Mouse (Mus musculus) myocyte (in vitro differentiated cells): Measurements from ENCODE around the gene Syk. TPM values are rescaled to one million over a fixed set of nuclear protein-coding genes. Genes with fewer than 3 reads are reported as not detected.
A peak's percentile ranks its signal among the peaks of the same experiment; 100 is the strongest.

Experiments used
- H3K27me3 ChIP-seq: one replicate; pipeline ENCODE4 v1.6.1; 2011; ENCODE audit not compliant: control insufficient read depth, insufficient read depth, insufficient read length
- H3K36me3 ChIP-seq: one replicate; pipeline ENCODE4 v1.6.1; 2011; ENCODE audit not compliant: control insufficient read depth, insufficient read depth
- H3K4me2 ChIP-seq: one replicate; pipeline ENCODE4 v1.6.1; 2011; ENCODE audit warnings: low read depth, control low read depth
- H3K4me3 ChIP-seq: one replicate; pipeline ENCODE4 v1.5.1; 2011; ENCODE audit warnings: mild to moderate bottlenecking, control low read depth, moderate library complexity
- H3K79me2 ChIP-seq: one replicate; pipeline ENCODE4 v1.6.1; 2011; ENCODE audit not compliant: control insufficient read depth, insufficient read depth
- H3ac ChIP-seq: one replicate; pipeline ENCODE4 v1.6.1; 2011; ENCODE audit not compliant: control insufficient read depth, insufficient read length
- CEBPB ChIP-seq: IDR thresholded peaks from 2 replicates; pipeline ENCODE4 v1.6.1; 2011; ENCODE audit warnings: mild to moderate bottlenecking, moderate library complexity; ENCODE audit not compliant: poor library complexity, insufficient read depth, severe bottlenecking
- E2F4 ChIP-seq: IDR thresholded peaks from one replicate; pipeline ENCODE4 v1.6.1; 2011; ENCODE audit warnings: mild to moderate bottlenecking, control low read depth, moderate library complexity; ENCODE audit not compliant: insufficient read depth
- MAX ChIP-seq: IDR thresholded peaks from one replicate; pipeline ENCODE4 v1.6.1; 2011; ENCODE audit warnings: low read depth, mild to moderate bottlenecking, control low read depth
- MYOD1 ChIP-seq, 3 experiments: IDR thresholded peaks; one replicate each; pipeline ENCODE4 v1.6.1; 2011; ENCODE audit warnings: control low read depth in 2 of 3, low read depth in 2 of 3, mild to moderate bottlenecking in 2 of 3, moderate library complexity in 1 of 3; ENCODE audit not compliant: insufficient read length in 2 of 3, control insufficient read depth in 1 of 3
- MYOG ChIP-seq, 3 experiments: IDR thresholded peaks; one replicate each; pipeline ENCODE4 v1.6.1; 2011; ENCODE audit warnings: control low read depth in 2 of 3, low read depth in 2 of 3, mild to moderate bottlenecking in 2 of 3; ENCODE audit not compliant: insufficient read length in 2 of 3, control insufficient read depth in 1 of 3, insufficient read depth in 1 of 3
- POLR2A ChIP-seq: IDR thresholded peaks from one replicate; pipeline ENCODE4 v1.6.1; 2011; ENCODE audit warnings: low read depth, mild to moderate bottlenecking, control low read depth, moderate library complexity; ENCODE audit not compliant: insufficient read length
- POLR2AphosphoS2 ChIP-seq: IDR thresholded peaks from one replicate; pipeline ENCODE4 v1.6.1; 2011; ENCODE audit warnings: low read depth, control low read depth; ENCODE audit not compliant: insufficient read length
- REST ChIP-seq: IDR thresholded peaks from one replicate; pipeline ENCODE4 v1.6.1; 2011; ENCODE audit warnings: mild to moderate bottlenecking, control low read depth, moderate library complexity; ENCODE audit not compliant: insufficient read depth, insufficient read length
- SRF ChIP-seq: IDR thresholded peaks from one replicate; pipeline ENCODE4 v1.6.1; 2011; ENCODE audit warnings: low read depth; ENCODE audit not compliant: control insufficient read depth, insufficient read length
- TCF12 ChIP-seq: IDR thresholded peaks from one replicate; pipeline ENCODE4 v1.6.1; 2011; ENCODE audit warnings: mild to moderate bottlenecking, control low read depth; ENCODE audit not compliant: poor library complexity, insufficient read depth, severe bottlenecking
- TCF3 ChIP-seq: IDR thresholded peaks from one replicate; pipeline ENCODE4 v1.6.1; 2011; ENCODE audit warnings: low read depth, control low read depth; ENCODE audit not compliant: insufficient read length
- USF1 ChIP-seq: IDR thresholded peaks from one replicate; pipeline ENCODE4 v1.6.1; 2011; ENCODE audit warnings: low read depth, mild to moderate bottlenecking, control low read depth, moderate library complexity
- polyA plus RNA-seq: library from polyadenylated mRNA; unstranded; fragments of >200 nt; fragmentation: generic; extraction: Trizol; gene quantifications from one replicate; pipeline ENCODE4 v1.2.1, GENCODE M21; 2012; ENCODE audit warnings: missing spikeins

The Syk gene
- polyA plus RNA-seq, 1 experiment = 0.42 TPM

GRCm38 (mm10) chr13:52624038-52624437 is 41.1 kb downstream of the Syk start:
- TF ChIP-seq SRF = no peak
- TF ChIP-seq REST = no peak
- TF ChIP-seq MYOD1 (IDR thresholded peaks at IDR 0.05; ENCODE audit: control insufficient read depth in 1 of 3, insufficient read length in 2 of 3, low read depth in 2 of 3) = no peak
- no peak for TF ChIP-seq MYOG (IDR thresholded peaks at IDR 0.05; ENCODE audit: control insufficient read depth in 1 of 3, insufficient read depth in 1 of 3, insufficient read length in 2 of 3, low read depth in 2 of 3)
- TF ChIP-seq CEBPB = no peak
- no peak for TF ChIP-seq POLR2AphosphoS2
- no peak for TF ChIP-seq USF1
- no peak for TF ChIP-seq E2F4
- TF ChIP-seq MAX = no peak
- no peak for TF ChIP-seq POLR2A
- no peak for TF ChIP-seq TCF3
- no peak for TF ChIP-seq TCF12
- Histone ChIP-seq H3K36me3 (no peaks in the 10 kb centered on the region), H3ac (no peak overlapping the region), H3K4me2 (no peak overlapping the region), H3K4me3 (no peak overlapping the region), H3K79me2 (no peaks in the 10 kb centered on the region), H3K27me3 (peaks cover 14% of the 10 kb centered on the region)

DNA sequence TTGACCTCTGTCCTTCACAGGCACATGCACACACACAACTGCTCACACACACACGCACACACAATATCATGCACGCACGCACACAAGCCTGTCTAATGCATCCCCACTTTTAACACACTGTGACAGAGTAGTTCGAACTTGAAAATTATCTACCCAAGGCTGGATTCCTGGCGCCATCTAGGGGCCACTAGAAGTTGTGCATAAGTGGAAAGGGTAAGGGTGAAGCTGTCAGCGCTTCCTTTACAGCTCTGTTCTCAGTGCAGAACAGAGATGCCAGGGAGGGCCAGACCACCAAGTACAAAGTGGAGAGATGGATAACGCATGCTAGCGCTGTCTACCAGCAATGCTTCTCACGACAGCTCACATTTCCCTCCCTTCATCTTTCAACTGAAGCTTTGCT is 45.6 kb downstream of the Syk start:
- Histone ChIP-seq H3K4me3 (no peak overlapping the region), H3K79me2 (no peaks in the 10 kb centered on the region), H3K27me3 (peaks cover 19% of the 10 kb centered on the region), H3K4me2 (no peak overlapping the region), H3K36me3 (no peaks in the 10 kb centered on the region), H3ac (no peak overlapping the region)
- no peak for TF ChIP-seq MYOD1 (IDR thresholded peaks at IDR 0.05; ENCODE audit: control insufficient read depth in 1 of 3, insufficient read length in 2 of 3, low read depth in 2 of 3)
- peak; percentile 10 for TF ChIP-seq SRF

- no peak for TF ChIP-seq SRF
- no peak for TF ChIP-seq MYOD1 (IDR thresholded peaks at IDR 0.05; ENCODE audit: control insufficient read depth in 1 of 3, insufficient read length in 2 of 3, low read depth in 2 of 3)
- no peak for TF ChIP-seq TCF3
- no peak for TF ChIP-seq MYOG (IDR thresholded peaks at IDR 0.05; ENCODE audit: control insufficient read depth in 1 of 3, insufficient read depth in 1 of 3, insufficient read length in 2 of 3, low read depth in 2 of 3)
- TF ChIP-seq POLR2A = no peak
- TF ChIP-seq USF1 = no peak
- no peak for TF ChIP-seq MAX
- no peak for TF ChIP-seq TCF12
- no peak for TF ChIP-seq REST
- no peak for TF ChIP-seq E2F4
- TF ChIP-seq POLR2AphosphoS2 = no peak
- TF ChIP-seq CEBPB = no peak
- Histone ChIP-seq H3K4me2 (no peak overlapping the region), H3K27me3 (peaks cover 14% of the 10 kb centered on the region), H3ac (no peak overlapping the region), H3K36me3 (no peaks in the 10 kb centered on the region), H3K79me2 (no peaks in the 10 kb centered on the region), H3K4me3 (no peak overlapping the region)
Measured at GRCm38 (mm10) chr13:52631624-52632023, 48.7 kb downstream of the Syk start.

GRCm38 (mm10) chr13:52635484-52635883 is 52.5 kb downstream of the Syk start:
- H3K36me3 ChIP-seq = no peaks in the 10 kb centered on the region
- no peak for TF ChIP-seq SRF
- no peak for TF ChIP-seq USF1
- no peak for TF ChIP-seq E2F4
- no peak for TF ChIP-seq TCF12
- TF ChIP-seq MYOD1 (IDR thresholded peaks at IDR 0.05; ENCODE audit: control insufficient read depth in 1 of 3, insufficient read length in 2 of 3, low read depth in 2 of 3) = no peak
- TF ChIP-seq MAX = no peak
- TF ChIP-seq MYOG (IDR thresholded peaks at IDR 0.05; ENCODE audit: control insufficient read depth in 1 of 3, insufficient read depth in 1 of 3, insufficient read length in 2 of 3, low read depth in 2 of 3) = no peak
- TF ChIP-seq REST = no peak
- no peak for TF ChIP-seq TCF3
- TF ChIP-seq CEBPB = no peak
- TF ChIP-seq POLR2AphosphoS2 = no peak
- no peak for TF ChIP-seq POLR2A

DNA sequence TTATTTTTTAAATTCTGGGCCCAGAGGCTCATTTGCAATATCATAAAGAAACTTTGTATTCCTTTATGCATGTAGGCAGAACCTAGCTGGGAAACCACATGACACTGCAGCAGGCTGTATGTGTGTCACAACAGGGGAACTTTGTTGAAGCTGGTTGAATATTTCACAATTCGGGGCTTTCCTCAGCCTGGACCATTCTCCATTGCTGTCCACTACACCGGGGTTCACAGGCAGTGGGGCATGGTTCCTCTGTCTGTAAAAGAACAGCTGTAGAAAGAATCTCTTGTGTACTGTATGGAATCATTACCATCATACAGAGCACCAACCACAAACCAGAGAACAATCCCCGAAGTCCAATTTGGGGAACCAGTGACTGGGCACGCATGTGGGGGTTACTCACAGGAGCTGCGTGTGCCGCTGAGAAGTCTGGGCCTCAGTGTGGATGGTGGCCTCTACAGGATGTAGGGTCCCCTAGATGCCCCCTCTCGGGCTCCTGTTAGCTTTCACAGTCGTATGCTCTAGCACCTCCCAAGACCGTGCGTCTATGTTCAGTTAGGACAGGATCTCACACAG is 53.3 kb downstream of the Syk start:
- no peak for TF ChIP-seq E2F4
- TF ChIP-seq POLR2AphosphoS2 = no peak
- TF ChIP-seq TCF12 = no peak
- no peak for TF ChIP-seq POLR2A
- no peak for TF ChIP-seq MYOD1 (IDR thresholded peaks at IDR 0.05; ENCODE audit: control insufficient read depth in 1 of 3, insufficient read length in 2 of 3, low read depth in 2 of 3)
- no peak for TF ChIP-seq REST
- no peak for TF ChIP-seq MAX
- TF ChIP-seq MYOG (IDR thresholded peaks at IDR 0.05; ENCODE audit: control insufficient read depth in 1 of 3, insufficient read depth in 1 of 3, insufficient read length in 2 of 3, low read depth in 2 of 3) = no peak
- no peak for TF ChIP-seq SRF
- no peak for TF ChIP-seq CEBPB
- TF ChIP-seq TCF3 = no peak
- no peak for TF ChIP-seq USF1
- Histone ChIP-seq H3K79me2 (no peaks in the 10 kb centered on the region), H3K36me3 (no peaks in the 10 kb centered on the region), H3K27me3 (no peaks in the 10 kb centered on the region), H3K4me3 (no peak overlapping the region), H3ac (no peak overlapping the region), H3K4me2 (no peak overlapping the region)

More at GRCm38 (mm10) chr13:52635484-52635883, 52.5 kb downstream of the Syk start:
- H3K27me3 ChIP-seq = no peaks in the 10 kb centered on the region
- no peak overlapping the region for H3K4me2 ChIP-seq
- H3ac ChIP-seq = no peak overlapping the region
- H3K4me3 ChIP-seq = no peak overlapping the region
- no peaks in the 10 kb centered on the region for H3K79me2 ChIP-seq
